Mouse (Mus musculus): ENCODE results near the gene Mydgf.

Gene Mydgf

DNA sequence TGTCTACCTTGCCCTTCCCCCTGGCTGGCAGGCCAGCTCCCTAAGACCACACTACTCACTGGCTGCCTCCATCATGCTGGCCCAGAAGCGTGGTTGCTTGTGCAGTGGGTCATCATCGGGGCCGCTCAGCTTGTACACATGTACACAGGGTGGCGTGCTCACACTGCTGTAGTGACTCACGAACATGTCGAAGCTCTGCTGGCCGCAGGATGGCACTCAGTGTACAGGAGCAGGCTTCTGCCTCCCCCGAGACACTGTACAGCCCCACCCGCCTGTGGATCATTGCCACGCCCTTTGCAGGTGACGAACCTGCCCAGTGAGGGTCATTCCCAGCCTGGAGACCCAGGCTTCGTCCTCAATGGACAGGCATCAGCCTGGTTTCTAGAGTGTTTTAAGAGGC lies 10.6 kb upstream of the Mydgf start:
- CTCF ChIA-PET: no interaction called here

GRCm38 (mm10) chr17:56191266-56191665 lies 7.5 kb upstream of the Mydgf start:
- CTCF ChIA-PET: no interaction called here

DNA sequence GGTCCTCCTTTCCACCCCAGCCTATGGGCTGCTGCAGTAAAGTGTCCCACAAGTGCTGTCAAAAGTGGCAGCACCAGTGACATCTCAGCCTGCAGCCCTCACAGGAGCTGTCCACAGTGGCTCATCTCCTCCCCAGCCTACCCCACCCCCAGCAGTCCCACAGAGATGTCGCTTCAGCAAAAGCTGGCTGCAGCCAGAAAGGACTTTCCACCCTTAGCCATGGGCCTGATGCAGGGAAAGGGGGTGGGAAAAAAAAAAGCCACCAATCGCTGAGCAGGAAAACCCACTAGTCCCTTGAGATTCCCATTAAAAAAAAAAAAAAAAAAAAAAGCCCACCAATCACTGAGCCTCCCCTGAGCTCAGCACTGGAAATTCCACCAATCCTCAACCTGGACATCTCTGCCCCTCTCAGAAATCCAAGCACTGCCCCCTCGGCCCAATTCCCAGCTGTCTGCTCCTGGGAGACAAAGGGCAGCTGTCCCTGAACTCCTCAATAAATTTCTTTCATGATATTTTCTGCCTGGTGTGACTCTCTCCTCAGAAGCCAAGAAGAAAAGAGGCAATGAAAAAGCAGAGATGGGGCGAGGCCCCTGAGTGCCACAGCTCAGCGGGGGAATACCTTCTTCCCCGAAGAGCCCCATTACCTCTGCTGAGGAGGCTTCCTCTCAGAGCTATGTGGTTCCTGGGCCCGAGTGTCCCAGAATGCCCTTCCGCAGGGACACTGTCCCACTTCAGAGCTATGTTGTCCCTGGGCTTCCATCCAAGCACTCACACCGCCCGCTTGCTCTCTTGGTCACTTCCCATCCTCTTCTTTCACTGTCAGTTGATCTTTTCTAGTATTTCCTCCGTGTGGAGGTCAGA lies 1.8 kb upstream of the Mydgf start:
- CTCF ChIA-PET: no interaction called here

- CTCF ChIA-PET: interaction anchor here (0.6 kb wide), 2 partner anchors 121 to 481 kb away, joined by 3 to 4 read pairs; no protein-coding TSS in a partner anchor
Measured at GRCm38 (mm10) chr17:56182975-56183657, 604 bp downstream of the Mydgf start.

GRCm38 (mm10) chr17:56175416-56175815 lies 8.3 kb downstream of the Mydgf start:
- CTCF ChIA-PET: interaction anchor here (0.5 kb wide), 1 partner anchor 99 kb away, joined by 4 read pairs; no protein-coding TSS in a partner anchor

DNA sequence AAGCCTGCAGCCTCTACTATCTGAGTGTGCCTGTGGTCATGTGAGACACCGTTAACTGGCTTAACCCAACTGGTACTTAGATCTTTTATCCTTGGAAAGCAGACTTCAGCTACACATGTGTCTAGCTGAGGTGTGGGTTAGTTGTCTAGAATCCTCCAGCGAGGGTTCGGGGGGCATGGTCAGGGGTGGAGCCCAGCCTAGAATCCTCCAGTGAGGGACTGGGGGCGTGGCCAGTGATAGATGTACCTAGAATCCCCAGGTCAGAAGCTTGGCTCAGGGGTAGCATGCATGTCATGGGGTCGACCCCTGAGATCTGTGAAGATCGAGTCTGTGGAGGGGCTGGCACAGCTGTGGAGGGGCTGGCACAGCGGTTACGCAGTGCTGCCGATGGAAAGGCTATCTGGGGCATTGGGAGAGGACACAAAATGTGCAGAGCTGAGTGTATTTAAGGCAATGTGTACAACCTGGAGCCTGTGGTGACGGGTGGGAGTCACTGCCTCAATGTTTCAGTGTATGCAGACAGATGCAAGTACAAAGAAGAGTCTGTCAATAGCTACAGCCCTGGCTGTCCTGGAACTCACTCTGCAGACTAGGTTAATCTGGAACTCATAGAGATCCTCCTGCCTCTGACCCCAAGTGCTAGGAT lies 10.2 kb downstream of the Mydgf start:
- CTCF ChIA-PET: no interaction called here

DNA sequence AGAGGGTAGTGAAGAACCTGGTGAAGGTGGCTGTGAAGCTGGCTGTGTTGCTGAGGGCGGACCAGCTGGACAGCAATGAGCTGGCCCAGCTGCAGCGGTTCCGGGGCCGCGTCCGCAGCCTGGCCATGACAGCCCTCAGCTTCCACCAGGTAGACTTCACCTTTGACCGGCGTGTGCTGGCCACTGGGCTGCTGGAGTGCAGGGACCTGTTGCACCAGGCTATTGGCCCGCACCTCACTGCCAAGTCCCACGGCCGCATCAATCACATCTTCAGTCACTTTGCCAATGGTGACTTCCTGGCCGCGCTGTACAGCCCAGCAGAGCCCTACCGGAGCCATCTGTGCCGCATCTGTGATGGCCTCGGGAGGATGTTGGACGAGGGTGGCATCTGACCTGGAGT lies 11.8 kb downstream of the Mydgf start:
- CTCF ChIA-PET: no interaction called here

DNA sequence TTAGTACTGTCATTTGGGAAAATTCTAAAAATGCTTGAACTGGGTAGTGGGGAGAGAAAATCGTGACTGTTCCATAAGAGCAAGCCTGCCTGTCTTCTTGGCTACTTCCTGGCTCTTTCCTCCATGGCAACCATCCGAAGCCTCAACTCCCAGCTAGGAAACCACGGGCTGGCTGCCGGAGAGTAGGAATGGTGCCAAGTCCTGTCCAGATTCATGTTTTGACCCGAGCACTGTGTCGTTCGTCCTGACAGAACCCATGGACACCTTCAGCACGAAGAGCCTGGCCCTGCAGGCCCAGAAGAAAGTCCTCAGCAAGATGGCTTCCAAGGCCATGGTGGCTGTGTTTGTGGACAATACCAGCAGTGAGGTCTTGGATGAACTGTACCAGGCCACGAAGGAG lies 12.3 kb downstream of the Mydgf start:
- CTCF ChIA-PET: no interaction called here

DNA sequence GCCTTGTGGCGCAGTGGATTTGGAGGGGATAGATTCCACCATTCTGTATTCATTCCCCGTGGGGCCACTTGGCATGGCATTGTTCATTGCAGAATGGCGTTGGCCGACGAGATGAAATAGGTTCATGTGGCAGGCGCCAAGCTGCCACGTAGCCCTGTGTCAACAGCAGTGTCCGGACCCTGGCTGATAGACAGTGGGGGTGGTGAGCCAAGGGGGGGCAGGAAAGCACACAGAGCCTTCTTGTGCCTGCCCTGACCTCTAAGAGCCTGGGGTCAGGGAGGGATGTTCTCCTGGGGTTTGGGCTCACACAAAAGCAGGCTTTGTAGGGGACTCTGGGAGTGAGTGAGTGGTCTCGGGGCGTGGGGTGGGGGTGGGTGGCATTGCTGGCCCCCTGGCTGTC lies 13.1 kb downstream of the Mydgf start:
- CTCF ChIA-PET: no interaction called here

GRCm38 (mm10) chr17:56169830-56170229 lies 13.9 kb downstream of the Mydgf start:
- CTCF ChIA-PET: no interaction called here

DNA sequence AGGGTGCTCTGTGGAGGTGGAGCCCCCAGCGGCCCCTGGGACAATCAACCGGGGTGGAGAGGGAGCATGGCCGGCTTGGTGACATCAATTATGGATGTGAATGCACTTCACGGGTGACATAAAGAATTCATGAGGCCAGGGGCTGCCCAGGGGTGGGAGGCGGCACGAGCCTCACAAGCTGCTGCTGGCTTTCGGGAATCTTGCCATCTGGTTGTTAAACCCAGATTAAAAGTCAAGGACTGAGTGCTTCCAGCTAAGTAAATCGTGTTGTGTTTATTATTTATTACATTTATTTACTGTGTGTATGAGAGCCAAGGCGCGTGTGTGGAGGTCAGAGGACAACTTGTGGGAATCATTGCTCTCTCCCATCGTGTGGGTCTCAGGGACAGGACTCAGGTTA lies 18.0 kb downstream of the Mydgf start:
- CTCF ChIA-PET: no interaction called here

- CTCF ChIA-PET: no interaction called here
Measured at GRCm38 (mm10) chr17:56164510-56164909, 19.2 kb downstream of the Mydgf start.

GRCm38 (mm10) chr17:56163523-56164102 lies 20.1 kb downstream of the Mydgf start:
- CTCF ChIA-PET: no interaction called here

GRCm38 (mm10) chr17:56162231-56162774 lies 21.4 kb downstream of the Mydgf start, which contains the start of gene Tnfaip8l1:
TSS of gene Tnfaip8l1 (plus strand) at chr17:56162477.
- CTCF ChIA-PET: no interaction called here

DNA sequence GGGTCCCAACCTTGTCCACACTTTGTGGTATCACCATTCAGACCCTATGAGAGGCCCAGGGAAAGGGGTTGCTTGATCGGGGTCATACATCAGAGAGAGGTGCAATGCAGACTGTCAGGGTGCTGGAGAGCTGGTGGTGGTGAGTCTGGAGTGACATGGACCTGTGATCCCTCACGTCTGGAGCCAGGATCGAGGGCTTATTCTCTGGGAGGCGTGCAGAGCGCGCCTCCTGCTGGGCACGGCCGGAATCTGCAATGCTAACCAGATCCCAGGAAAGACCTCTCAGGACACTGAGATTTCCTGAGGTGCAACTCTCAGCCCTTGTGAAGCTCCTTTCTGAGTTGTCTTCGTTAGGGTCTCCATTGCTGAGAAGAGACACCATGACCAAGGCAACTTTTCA lies 24.0 kb downstream of the Mydgf start:
- CTCF ChIA-PET: interaction anchor here (0.6 to 1.6 kb wide), 3 partner anchors 26 to 84 kb away, joined by 4 to 9 read pairs (median 4); no protein-coding TSS in a partner anchor

DNA sequence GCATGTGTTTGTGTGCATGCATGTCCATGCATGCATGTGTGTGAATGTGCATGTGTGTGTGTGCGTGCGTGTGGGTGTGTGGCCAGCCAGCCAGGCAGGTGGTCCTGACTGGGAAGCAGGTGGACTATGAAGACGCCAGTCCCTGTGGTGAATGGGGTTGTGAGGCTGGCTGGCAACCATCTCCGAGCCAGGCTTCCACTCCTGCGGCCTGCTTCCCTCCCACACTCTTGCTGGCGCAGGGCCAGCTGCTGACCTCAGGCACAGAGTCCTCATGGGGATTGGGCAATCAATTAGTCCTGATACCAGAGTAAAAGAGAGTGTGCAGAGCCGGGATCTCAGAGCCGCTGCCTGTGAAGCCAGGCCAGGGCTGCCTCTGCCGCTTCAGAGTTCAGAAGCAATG lies 30.1 kb downstream of the Mydgf start:
- CTCF ChIA-PET: no interaction called here

GRCm38 (mm10) chr17:56149897-56150296 lies 33.8 kb downstream of the Mydgf start:
- CTCF ChIA-PET: no interaction called here

DNA sequence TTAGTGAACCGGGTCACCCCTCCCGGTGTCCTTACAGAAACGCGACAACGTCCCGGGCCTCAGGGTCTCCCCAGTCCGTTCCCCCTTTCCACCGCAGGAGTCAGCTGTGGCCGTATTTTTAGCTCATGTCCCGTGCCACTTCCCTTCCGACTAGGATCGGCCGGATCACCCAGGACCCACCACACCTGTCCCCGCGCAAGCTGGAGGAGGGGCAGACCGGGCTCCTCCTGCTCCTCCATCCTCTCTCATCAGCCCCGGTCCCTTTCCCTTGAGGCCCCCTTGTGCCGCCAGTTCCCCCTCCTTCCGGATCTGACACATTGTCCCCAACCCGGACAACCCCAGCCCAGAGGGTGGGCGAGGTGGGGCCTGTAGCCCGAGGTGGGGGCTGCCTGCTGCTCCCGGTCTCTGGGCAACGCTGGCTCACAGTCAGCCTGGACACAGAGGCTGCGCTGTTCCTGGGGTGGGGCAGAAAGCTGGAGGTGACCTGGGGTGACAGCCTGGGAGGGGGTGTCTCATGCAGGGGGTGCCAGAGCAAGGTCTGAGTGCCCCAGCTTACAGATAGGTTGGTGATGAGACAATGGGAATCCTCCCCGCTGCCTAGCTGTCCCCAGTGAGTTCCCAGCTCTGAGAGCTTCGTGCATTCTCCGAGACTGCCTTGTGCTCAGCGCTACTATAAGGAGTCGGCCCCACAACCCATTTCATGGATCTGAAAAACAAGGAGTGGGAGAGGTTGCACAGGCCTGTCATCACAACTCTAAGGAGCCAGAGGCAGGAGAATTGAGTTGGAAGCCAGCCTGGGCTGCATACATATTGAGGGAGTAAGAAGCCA lies 34.7 kb downstream of the Mydgf start:
- CTCF ChIA-PET: no interaction called here

- CTCF ChIA-PET: no interaction called here
Measured at GRCm38 (mm10) chr17:56148280-56148679, 35.4 kb downstream of the Mydgf start.

GRCm38 (mm10) chr17:56147420-56147819 lies 36.3 kb downstream of the Mydgf start:
- CTCF ChIA-PET: no interaction called here

- CTCF ChIA-PET: no interaction called here
Measured at GRCm38 (mm10) chr17:56146131-56146530, 37.6 kb downstream of the Mydgf start.
